11 mouse cellular contexts compared by ENCODE assay signal in the genomic region with DNA sequence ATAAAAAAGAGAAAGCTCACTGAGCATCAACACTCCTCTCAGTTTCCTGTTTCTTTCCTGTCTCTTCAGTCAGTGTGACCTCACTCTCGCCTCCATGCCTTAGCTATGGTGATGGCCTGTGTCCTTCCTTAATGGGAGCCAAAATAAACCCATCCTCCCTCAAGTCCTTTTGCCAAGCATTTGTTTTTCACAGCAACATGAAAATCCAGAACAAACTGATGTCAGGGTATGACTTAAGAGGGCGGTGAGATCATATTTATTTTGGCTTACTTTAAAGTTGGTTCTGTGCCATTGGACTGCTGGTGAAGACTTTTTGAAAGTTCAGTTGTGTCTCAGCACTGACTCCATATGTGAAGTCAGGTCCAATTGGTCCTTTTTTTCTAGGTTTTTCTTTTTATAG. TPM values are rescaled to one million over a fixed set of nuclear protein-coding genes. Genes with fewer than 3 reads are reported as not detected.
DNase-seq lines count a peak whose midpoint lies in the region; ATAC-seq lines count a peak whose summit lies in the region.
"Had no signal": no experiment of that assay in that cellular context is flagged by ENCODE, and none has a peak within 500 bp of the region (broad histone marks: within the 10 kb centered on the region; RNA-seq: fewer than 3 reads in every experiment).

No protein-coding gene starts in this region.

- DNase-seq in heart, adult 18-20 months: peak; percentile 73 to 77
- no peak for DNase-seq in heart, embryonic 10.5 days (ENCODE audit: low spot score)
- peak; percentile 80 for DNase-seq in 3T3-L1 (ENCODE audit: low read depth, low spot score)
- DNase-seq in heart, postnatal 25 days (ENCODE audit: low spot score): peak; percentile 21
- DNase-seq in thymus, adult 18-20 months: no peak
- DNase-seq in adrenal gland, adult 8-10 months: no peak
- DNase-seq: cerebellum, adult 11-12 months; right cerebral cortex, postnatal 25 days had no signal

- WGBS in heart, embryonic 10.5 days: 69% methylated on average over 2 of the region's 2 CpGs

- no peak overlapping the region for H3K27ac ChIP-seq in heart, embryonic 10.5 days
- 0 out of 2 replicates have a peak overlapping the region, but pooled peaks have one; percentile 5 for H3K27ac ChIP-seq in brown adipose tissue, adult 24 weeks (replicated peaks; ENCODE audit: low read depth, low read length)
- H3K27ac ChIP-seq: hindbrain, embryonic 14.5 days had no signal

- intact Hi-C loops in heart, postnatal 25 days (cut with DNase I): loop anchor here (5.0 to 10.0 kb wide), 2 partner anchors 103 to 235 kb away; partner anchors contain the start of genes Ccdc93 and Ddx18

- no peaks in the 10 kb centered on the region for H3K27me3 ChIP-seq in heart, embryonic 10.5 days (ENCODE audit: insufficient read depth, poor library complexity, severe bottlenecking)

- no peaks in the 10 kb centered on the region for H3K36me3 ChIP-seq in heart, embryonic 10.5 days

- H3K4me1 ChIP-seq in heart, embryonic 10.5 days: peaks cover 13% of the 10 kb centered on the region; the same call in 1 of the 2 replicates
- peaks cover 3% of the 10 kb centered on the region; the same call in 1 of the 2 replicates for H3K4me1 ChIP-seq in brown adipose tissue, adult 24 weeks (ENCODE audit: control insufficient read depth, insufficient read depth, insufficient read length, low read length)

- no peak for ATAC-seq in erythroblast, adult 5-6 weeks (replicated peaks; ENCODE audit: low FRiP score, poor library complexity, severe bottlenecking)

- no peaks in the 10 kb centered on the region for H3K9me3 ChIP-seq in heart, embryonic 10.5 days

- H3K4me3 ChIP-seq in heart, embryonic 10.5 days: no peak overlapping the region
- H3K4me3 ChIP-seq in brown adipose tissue, adult 24 weeks (ENCODE audit: insufficient read depth, low read depth, low read length): no peak overlapping the region

RNA-seq across cellular contexts. Expression of gene Insig2, which starts 3.0 kb away (rescaled TPM):
- 10 to 100 TPM; 48.7 to 64.1 TPM for total RNA-seq in heart, adult 18-20 months (2021)
- 24.5 and 25.9 TPM in 2 replicates for polyA plus RNA-seq in heart, embryonic 10.5 days (2016; fragmentation: Nextera tagmentation; extraction: Ambion mirVana)
- 26.7 and 37.5 TPM in 2 replicates for polyA plus RNA-seq in brown adipose tissue, adult 24 weeks (2012; ENCODE audit: insufficient read depth, insufficient read length, missing spikeins)
- total RNA-seq in heart, postnatal 25 days (2021): 10 to 100 TPM; 58.1 to 65.9 TPM
- total RNA-seq in erythroblast, adult 5-6 weeks (2015; ENCODE audit: low replicate concordance): 6.3 TPM in 2 replicates
- total RNA-seq in erythroblast, adult 5-6 weeks (2017; ENCODE audit: low replicate concordance): 2.9 and 13.6 TPM in 2 replicates
- total RNA-seq in adrenal gland, adult 8-10 months (2022): 10 to 100 TPM; 51.3 to 66.0 (median 56.9) TPM

Comparison
In these comparisons a context has a peak if more than half of its experiments do, and no peak if none do; other contexts are left out.
1. DNase-seq: peak in heart, adult 18-20 months (2 of 2), 3T3-L1 (single experiment) and heart, postnatal 25 days (single experiment); none in heart, embryonic 10.5 days (single experiment), thymus, adult 18-20 months (0 of 2) and adrenal gland, adult 8-10 months (single experiment).